Mouse (Mus musculus): ENCODE measurements at regions not wholly inside any gene's neighbourhood (a gene's known extent, or its start where the extent isn't known, plus 50 kb on each side); places are given as distances from the start of the nearest gene placed in this dataset.

DNA sequence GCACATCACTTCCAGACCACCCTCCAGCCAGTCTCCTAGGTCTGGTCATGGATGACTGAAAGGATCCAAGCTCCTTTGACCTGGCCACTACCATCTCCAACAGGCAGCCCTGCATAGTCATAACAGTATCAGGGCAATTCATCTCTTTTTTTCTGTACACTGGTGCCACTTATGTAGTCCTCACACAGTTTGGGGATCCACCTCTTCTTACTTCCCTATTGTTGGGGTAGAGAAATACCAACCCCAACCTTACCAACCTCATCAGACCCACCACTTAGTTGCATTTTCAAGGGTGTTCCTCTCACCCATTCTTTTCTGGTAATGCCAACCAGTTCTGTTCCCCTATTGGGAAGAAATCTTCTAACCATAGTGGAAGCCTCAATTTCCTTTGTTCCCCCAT is 109.4 kb downstream of the B3gnt5 start:
- H3K27ac ChIP-seq (ENCODE audit: insufficient read depth, low read length): no peak overlapping the region
- no peaks in the 10 kb centered on the region for H3K4me1 ChIP-seq (ENCODE audit: control insufficient read depth, insufficient read depth, low read length)
- TF ChIP-seq POLR2A (IDR thresholded peaks at IDR 0.05; ENCODE audit: borderline replicate concordance, insufficient read depth, low read length): no peak
- TF ChIP-seq CTCF (IDR thresholded peaks at IDR 0.05; ENCODE audit: borderline replicate concordance, insufficient read depth, low read depth, low read length): no peak
- no peak overlapping the region for H3K4me3 ChIP-seq (replicated peaks; ENCODE audit: insufficient read depth, low read depth, low read length)
- DNase-seq: no peak
- no peaks in the 10 kb centered on the region for H3K27me3 ChIP-seq (ENCODE audit: control insufficient read depth, insufficient read depth, low read length)

DNA sequence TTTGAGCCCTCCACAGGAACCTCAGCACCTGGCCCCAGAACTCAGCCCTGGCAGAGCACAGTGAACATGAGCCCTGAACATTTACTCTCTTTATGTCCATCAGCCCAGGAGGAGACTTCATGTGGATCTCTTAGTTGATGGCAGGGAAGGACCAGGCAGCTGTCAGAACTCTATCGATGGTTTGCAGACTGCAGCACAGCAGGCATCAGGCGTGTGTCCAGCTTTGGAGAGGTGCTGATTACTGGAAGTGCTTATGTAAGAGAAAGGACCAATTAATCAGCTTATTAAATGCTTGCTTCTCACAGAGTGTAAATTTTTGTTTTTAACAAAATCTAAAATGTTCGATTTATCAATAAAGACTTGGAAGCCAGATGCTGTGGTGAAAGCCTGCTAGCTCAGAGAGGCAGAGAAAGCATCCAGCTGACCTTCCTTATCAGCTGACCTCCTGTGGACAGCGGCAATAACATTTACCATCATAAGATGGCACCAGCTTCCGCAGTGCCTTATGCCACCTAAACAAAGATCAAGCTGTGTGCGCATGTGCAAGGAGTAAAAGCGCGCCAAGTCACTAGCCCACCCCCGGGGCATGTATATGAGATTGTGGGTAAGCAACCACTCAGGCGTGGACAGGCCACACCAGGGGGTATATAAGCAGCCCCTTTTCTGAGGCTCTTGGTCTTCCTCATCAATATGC is 105.8 kb downstream of the Klhl6 start:
- WGBS: 10% methylated on average over 10 of the region's 10 CpGs
- TF ChIP-seq CTCF (IDR thresholded peaks at IDR 0.05; ENCODE audit: borderline replicate concordance, insufficient read depth, low read depth, low read length) (no peak), POLR2A (IDR thresholded peaks at IDR 0.05; ENCODE audit: borderline replicate concordance, insufficient read depth, low read length) (no peak)
- no peak overlapping the region for H3K4me3 ChIP-seq (replicated peaks; ENCODE audit: insufficient read depth, low read depth, low read length)

DNA sequence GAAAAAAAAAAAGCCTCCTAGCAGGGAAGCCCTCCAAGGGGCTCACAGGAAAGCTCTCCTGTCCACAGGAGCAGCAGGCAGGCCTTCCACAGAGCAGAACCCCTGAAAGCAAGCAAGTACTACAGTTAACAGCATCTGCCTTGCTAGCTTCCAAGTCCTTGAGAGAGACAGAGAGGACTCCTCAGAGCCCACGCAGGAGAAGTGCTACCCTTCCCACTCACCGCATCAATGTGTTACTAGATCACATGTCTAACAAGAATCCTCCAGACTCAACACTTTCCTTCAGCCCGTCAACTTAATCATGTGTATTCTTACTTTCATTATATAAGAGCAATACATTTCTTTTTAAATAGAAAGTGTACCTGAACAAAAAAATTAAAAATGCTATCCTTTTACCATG is 99.9 kb downstream of the Klhl6 start:
- no peak for DNase-seq
- Histone ChIP-seq H3K4me3 (replicated peaks; ENCODE audit: insufficient read depth, low read depth, low read length) (no peak overlapping the region), H3K27me3 (ENCODE audit: control insufficient read depth, insufficient read depth, low read length) (no peaks in the 10 kb centered on the region), H3K27ac (ENCODE audit: insufficient read depth, low read length) (no peak overlapping the region), H3K4me1 (ENCODE audit: control insufficient read depth, insufficient read depth, low read length) (no peaks in the 10 kb centered on the region)
- TF ChIP-seq POLR2A (IDR thresholded peaks at IDR 0.05; ENCODE audit: borderline replicate concordance, insufficient read depth, low read length): no peak
- no peak for TF ChIP-seq CTCF (IDR thresholded peaks at IDR 0.05; ENCODE audit: borderline replicate concordance, insufficient read depth, low read depth, low read length)
- 90% methylated on average over 3 of the region's 3 CpGs for WGBS

More for the DNA sequence above, 105.8 kb downstream of the Klhl6 start:
- Histone ChIP-seq H3K27me3 (ENCODE audit: control insufficient read depth, insufficient read depth, low read length) (no peaks in the 10 kb centered on the region), H3K4me1 (ENCODE audit: control insufficient read depth, insufficient read depth, low read length) (peaks cover 5% of the 10 kb centered on the region), H3K27ac (ENCODE audit: insufficient read depth, low read length) (no peak overlapping the region)
- DNase-seq: peak; percentile 22 to 24

DNA sequence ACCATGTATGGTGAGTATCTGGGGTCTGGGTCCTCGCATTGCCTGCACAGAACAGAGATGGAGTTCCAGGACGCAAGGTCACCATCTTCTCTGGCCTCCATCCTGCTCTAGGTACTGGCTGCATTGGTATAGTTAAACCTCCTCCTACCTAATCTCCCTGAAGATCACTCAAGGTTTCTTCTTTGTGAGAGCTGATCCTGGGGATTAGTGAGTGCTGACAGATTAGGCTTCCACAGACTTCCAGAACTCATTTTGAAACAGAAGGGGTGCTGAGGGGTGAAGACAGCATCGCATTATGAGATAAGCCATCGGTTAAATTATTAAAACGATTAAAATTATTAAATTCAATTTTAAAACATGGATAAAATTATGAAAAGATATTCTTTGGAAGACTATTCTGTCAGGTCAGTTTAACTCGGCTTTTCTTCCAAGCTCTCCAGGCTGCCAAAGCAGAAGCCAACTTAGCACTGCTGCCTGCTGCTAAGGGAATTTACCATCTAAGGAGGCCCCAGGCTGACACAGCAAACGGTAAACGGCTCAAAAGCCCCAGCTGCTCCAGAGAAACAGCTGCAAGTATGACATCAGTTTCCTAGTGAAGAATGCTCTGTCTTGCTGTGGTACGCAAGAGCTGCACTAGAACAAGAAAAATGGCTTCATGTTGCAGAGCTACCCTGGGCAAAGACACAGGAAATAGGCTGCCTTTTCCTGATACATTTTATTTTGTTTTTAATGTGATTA is 98.9 kb downstream of the Klhl6 start:
- Histone ChIP-seq H3K4me1 (ENCODE audit: control insufficient read depth, insufficient read depth, low read length) (no peaks in the 10 kb centered on the region), H3K4me3 (replicated peaks; ENCODE audit: insufficient read depth, low read depth, low read length) (no peak overlapping the region), H3K27me3 (ENCODE audit: control insufficient read depth, insufficient read depth, low read length) (no peaks in the 10 kb centered on the region), H3K27ac (ENCODE audit: insufficient read depth, low read length) (no peak overlapping the region)
- no peak for DNase-seq
- TF ChIP-seq CTCF (IDR thresholded peaks at IDR 0.05; ENCODE audit: borderline replicate concordance, insufficient read depth, low read depth, low read length) (no peak), POLR2A (IDR thresholded peaks at IDR 0.05; ENCODE audit: borderline replicate concordance, insufficient read depth, low read length) (no peak)
- WGBS: 50% methylated on average over 9 of the region's 9 CpGs

DNA sequence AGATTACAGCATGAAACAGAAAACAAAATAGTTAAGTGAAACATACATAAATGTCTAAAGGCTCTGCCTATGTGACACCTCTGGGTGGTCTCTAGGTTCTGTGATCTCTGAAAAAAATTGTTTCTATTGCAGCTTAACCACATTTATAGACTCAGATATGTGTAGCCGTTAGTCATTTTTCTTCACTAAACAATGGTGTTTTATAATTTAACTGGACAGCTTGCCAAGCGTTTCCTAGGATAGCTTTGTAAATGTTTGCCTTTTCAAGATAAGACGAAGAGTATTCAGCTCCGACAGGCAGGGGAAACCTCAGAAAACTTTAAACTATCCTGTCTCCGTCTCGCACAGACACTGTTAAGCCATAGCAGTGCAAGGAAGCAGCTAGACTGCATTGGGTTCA is 98.3 kb downstream of the Klhl6 start:
- Histone ChIP-seq H3K4me3 (replicated peaks; ENCODE audit: insufficient read depth, low read depth, low read length) (no peak overlapping the region), H3K27ac (ENCODE audit: insufficient read depth, low read length) (no peak overlapping the region), H3K4me1 (ENCODE audit: control insufficient read depth, insufficient read depth, low read length) (no peaks in the 10 kb centered on the region), H3K27me3 (ENCODE audit: control insufficient read depth, insufficient read depth, low read length) (no peaks in the 10 kb centered on the region)
- DNase-seq: no peak
- WGBS: 73% methylated on average over 6 of the region's 6 CpGs
- TF ChIP-seq POLR2A (IDR thresholded peaks at IDR 0.05; ENCODE audit: borderline replicate concordance, insufficient read depth, low read length): no peak
- TF ChIP-seq CTCF (IDR thresholded peaks at IDR 0.05; ENCODE audit: borderline replicate concordance, insufficient read depth, low read depth, low read length): no peak

DNA sequence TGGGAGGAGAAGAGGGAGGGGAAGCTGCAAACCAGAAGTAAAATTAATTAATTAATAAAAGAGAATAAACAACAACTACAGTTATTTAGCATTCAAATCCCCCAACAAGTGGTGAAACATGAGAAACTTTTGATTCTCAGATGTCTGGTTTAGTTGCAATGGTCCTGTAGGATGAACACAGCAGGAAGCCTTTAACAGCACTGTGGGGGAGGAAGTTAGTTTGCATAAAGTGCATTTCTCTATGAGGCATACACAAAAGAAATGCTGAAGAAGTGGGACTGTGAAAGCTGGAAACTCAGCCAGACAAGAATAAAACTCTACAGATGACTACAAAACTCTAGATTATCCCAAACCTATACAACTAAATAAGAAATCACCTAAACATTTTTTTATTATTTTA is 96.2 kb downstream of the Klhl6 start:
- TF ChIP-seq POLR2A (IDR thresholded peaks at IDR 0.05; ENCODE audit: borderline replicate concordance, insufficient read depth, low read length) (no peak), CTCF (IDR thresholded peaks at IDR 0.05; ENCODE audit: borderline replicate concordance, insufficient read depth, low read depth, low read length) (no peak)
- Histone ChIP-seq H3K4me3 (replicated peaks; ENCODE audit: insufficient read depth, low read depth, low read length) (no peak overlapping the region), H3K27me3 (ENCODE audit: control insufficient read depth, insufficient read depth, low read length) (no peaks in the 10 kb centered on the region), H3K4me1 (ENCODE audit: control insufficient read depth, insufficient read depth, low read length) (no peaks in the 10 kb centered on the region), H3K27ac (ENCODE audit: insufficient read depth, low read length) (no peak overlapping the region)
- DNase-seq: no peak

DNA sequence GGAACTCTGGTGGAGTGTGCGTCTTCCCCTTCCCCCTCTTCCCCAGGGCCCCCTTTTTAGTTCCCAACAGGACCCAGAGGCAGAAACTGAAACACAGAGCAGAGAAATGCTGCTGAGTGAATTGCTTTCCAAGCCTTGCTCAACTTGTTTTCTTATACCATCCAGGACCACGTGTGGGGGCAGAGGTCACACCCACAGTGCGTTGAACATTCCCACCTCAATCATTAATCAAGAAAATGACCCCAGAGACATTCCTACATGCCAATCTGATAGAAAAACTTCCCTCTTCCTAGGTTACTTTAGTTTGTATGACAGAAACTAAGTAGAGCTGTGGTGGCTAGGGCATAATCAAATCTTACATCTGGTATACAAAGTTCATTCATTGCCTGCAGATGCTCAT is 93.3 kb downstream of the Klhl6 start:
- TF ChIP-seq CTCF (IDR thresholded peaks at IDR 0.05; ENCODE audit: borderline replicate concordance, insufficient read depth, low read depth, low read length): no peak
- TF ChIP-seq POLR2A (IDR thresholded peaks at IDR 0.05; ENCODE audit: borderline replicate concordance, insufficient read depth, low read length): no peak
- H3K4me3 ChIP-seq (replicated peaks; ENCODE audit: insufficient read depth, low read depth, low read length): no peak overlapping the region
- 62% methylated on average over 3 of the region's 3 CpGs for WGBS
- no peak overlapping the region for H3K27ac ChIP-seq (ENCODE audit: insufficient read depth, low read length)
- no peaks in the 10 kb centered on the region for H3K4me1 ChIP-seq (ENCODE audit: control insufficient read depth, insufficient read depth, low read length)
- no peak for DNase-seq
- no peaks in the 10 kb centered on the region for H3K27me3 ChIP-seq (ENCODE audit: control insufficient read depth, insufficient read depth, low read length)

DNA sequence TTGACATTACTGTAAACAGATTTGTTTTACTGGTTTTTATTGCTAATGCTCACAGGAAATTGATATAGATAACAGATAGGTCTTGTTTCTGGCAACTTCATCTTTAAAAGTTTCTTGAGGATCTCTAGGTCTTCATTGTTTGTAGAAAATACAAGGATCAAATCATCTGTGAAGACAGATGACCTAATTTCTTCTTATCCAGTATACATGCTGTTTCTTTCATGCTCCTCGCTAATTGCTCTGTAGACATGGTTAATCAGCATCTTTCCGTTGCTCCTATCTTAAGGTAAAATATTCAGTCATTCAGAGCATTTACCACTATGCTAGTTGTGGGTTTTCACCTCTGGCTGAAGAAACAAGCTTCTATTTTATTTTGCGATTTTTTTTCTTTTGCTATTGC is 91.4 kb downstream of the Klhl6 start:
- no peak for TF ChIP-seq POLR2A (IDR thresholded peaks at IDR 0.05; ENCODE audit: borderline replicate concordance, insufficient read depth, low read length)
- no peak for TF ChIP-seq CTCF (IDR thresholded peaks at IDR 0.05; ENCODE audit: borderline replicate concordance, insufficient read depth, low read depth, low read length)
- no peak overlapping the region for H3K27ac ChIP-seq (ENCODE audit: insufficient read depth, low read length)
- WGBS: 75% methylated on average over 3 of the region's 3 CpGs
- DNase-seq: no peak
- no peaks in the 10 kb centered on the region for H3K27me3 ChIP-seq (ENCODE audit: control insufficient read depth, insufficient read depth, low read length)
- no peaks in the 10 kb centered on the region for H3K4me1 ChIP-seq (ENCODE audit: control insufficient read depth, insufficient read depth, low read length)
- H3K4me3 ChIP-seq (replicated peaks; ENCODE audit: insufficient read depth, low read depth, low read length): no peak overlapping the region
